Mouse (Mus musculus) hindbrain, postnatal 0 days (tissue): ENCODE measurements around the gene Clec2l. TPM values are rescaled to one million over a fixed set of nuclear protein-coding genes. Genes with fewer than 3 reads are reported as not detected.

Source experiments
- ATAC-seq: fragments of 200-750 bp; cut with Nextera tagmentation; 2 replicates; pipeline ENCODE4 v1.8.0; 2017; ENCODE audit warnings: mild to moderate bottlenecking, moderate TSS enrichment, moderate library complexity
- DNase-seq: peaks from one replicate; pipeline ENCODE4 v3.0.0-alpha.2; 2015; ENCODE audit warnings: low spot score
- H3K27ac ChIP-seq: fragments of 300-500 bp; sonication (generic); 2 replicates; pipeline ENCODE4 v1.5.1; 2014; ENCODE audit warnings: mild to moderate bottlenecking
- H3K27me3 ChIP-seq: fragments of 300-500 bp; sonication (generic); 2 replicates; pipeline ENCODE4 v1.6.1; 2014; ENCODE audit warnings: low read length, mixed read lengths; ENCODE audit not compliant: insufficient read depth
- H3K36me3 ChIP-seq: fragments of 300-500 bp; sonication (generic); 2 replicates; pipeline ENCODE4 v1.6.1; 2014; ENCODE audit warnings: low read length, mixed read lengths; ENCODE audit not compliant: insufficient read depth
- H3K4me1 ChIP-seq: fragments of 300-500 bp; sonication (generic); 2 replicates; pipeline ENCODE4 v1.6.1; 2014; ENCODE audit warnings: antibody characterized with exemption, low read length, mixed read lengths; ENCODE audit not compliant: insufficient read depth
- H3K4me2 ChIP-seq: fragments of 300-500 bp; sonication (generic); 2 replicates; pipeline ENCODE4 v1.6.1; 2014; ENCODE audit warnings: low read depth, mild to moderate bottlenecking, low read length, moderate library complexity, mixed read lengths
- H3K4me3 ChIP-seq: fragments of 300-500 bp; sonication (generic); 2 replicates; pipeline ENCODE4 v1.5.1; 2014; ENCODE audit warnings: low read length
- H3K9ac ChIP-seq: fragments of 300-500 bp; sonication (generic); replicated peaks from 2 replicates; pipeline ENCODE4 v1.6.1; 2014; ENCODE audit warnings: mild to moderate bottlenecking, low read length, moderate library complexity, mixed read lengths
- H3K9me3 ChIP-seq: fragments of 300-500 bp; sonication (generic); 2 replicates; pipeline ENCODE4 v1.6.1; 2016; ENCODE audit warnings: low read length, mixed read lengths
- CTCF ChIP-seq: IDR thresholded peaks from 2 replicates; pipeline ENCODE4 v1.5.1; 2016; ENCODE audit warnings: antibody characterized with exemption, control low read depth, low read depth
- WGBS: fragments of 180-500 bp; shearing (Covaris S2); extraction: QIAGEN DNeasy Blood & Tissue Kit; methylation state at CpG from one replicate; pipeline ENCODE4 v1.1.7; 2014; 5-methylcytosine and 5-hydroxymethylcytosine counted together
- polyA plus RNA-seq: library from polyadenylated mRNA; unstranded; fragments of >200 nt; fragmentation: Nextera tagmentation; extraction: Ambion mirVana; gene quantifications from 2 replicates; pipeline ENCODE4 v1.2.1, GENCODE M21; 2015
- total RNA-seq: library from RNA; depleted of rRNA; stranded (reverse); fragments of >200 nt; gene quantifications from 2 replicates; pipeline ENCODE4 v1.2.3, GENCODE M21; 2014; rRNA removed

The Clec2l gene
- total and polyA plus RNA-seq, 2 experiments from 2014 or later = 53.0 to 143 TPM

GRCm38 (mm10) chr6:38725515-38725914, 62.6 kb downstream of the Clec2l start:
- DNase-seq = no peak
- H3K27me3 ChIP-seq = no peaks in the 10 kb centered on the region
- peaks cover 9% of the 10 kb centered on the region; the same call in 1 of the 2 replicates for H3K36me3 ChIP-seq
- no peak for ATAC-seq
- H3K9me3 ChIP-seq = no peaks in the 10 kb centered on the region
- no peak overlapping the region for H3K27ac ChIP-seq
- H3K4me2 ChIP-seq = no peak overlapping the region
- no peak overlapping the region for H3K9ac ChIP-seq
- WGBS = 96% methylated on average over 3 of the region's 3 CpGs
- H3K4me1 ChIP-seq = no peaks in the 10 kb centered on the region
- no peak overlapping the region for H3K4me3 ChIP-seq
- TF ChIP-seq CTCF = no peak

Other genes starting within 250 kb of the Clec2l start
- 22.5 and 25.1 TPM in 2 replicates for gene Ubn2, start 229.1 kb upstream of the Clec2l start, total RNA-seq
- gene Ubn2, start 229.1 kb upstream of the Clec2l start, polyA plus RNA-seq = 12.3 and 14.2 TPM in 2 replicates
- gene Fmc1, start 129.6 kb upstream of the Clec2l start, total RNA-seq = 22.5 and 55.8 TPM in 2 replicates
- 256 and 260 TPM in 2 replicates for gene Fmc1, start 129.6 kb upstream of the Clec2l start, polyA plus RNA-seq
- 45.0 and 54.3 TPM in 2 replicates for gene Luc7l2, start 111.7 kb upstream of the Clec2l start, total RNA-seq
- gene Luc7l2, start 111.7 kb upstream of the Clec2l start, polyA plus RNA-seq = 36.7 and 44.4 TPM in 2 replicates
- 0.29 and 0.73 TPM in 2 replicates for gene Klrg2, start 25.8 kb upstream of the Clec2l start, total RNA-seq
- 0.48 TPM in 2 replicates for gene Klrg2, start 25.8 kb upstream of the Clec2l start, polyA plus RNA-seq
- 2.0 and 4.3 TPM in 2 replicates for gene Tbxas1, start 212.3 kb downstream of the Clec2l start, total RNA-seq
- gene Tbxas1, start 212.3 kb downstream of the Clec2l start, polyA plus RNA-seq = 2.1 and 2.4 TPM in 2 replicates
- 60.3 and 67.8 TPM in 2 replicates for gene Hipk2, start 213.1 kb downstream of the Clec2l start, total RNA-seq
- gene Hipk2, start 213.1 kb downstream of the Clec2l start, polyA plus RNA-seq = 24.9 and 25.3 TPM in 2 replicates